Mouse (Mus musculus): ENCODE data around the gene D630003M21Rik. TPM values are rescaled to one million over a fixed set of nuclear protein-coding genes. Genes with fewer than 3 reads are reported as not detected.

The D630003M21Rik gene
- polyA plus RNA-seq, 1 experiment from 2014 or later: 2.4 TPM

- Histone ChIP-seq H3K4me2 (replicated peaks) (no peak overlapping the region), H3K27me3 (peaks cover 15% of the 10 kb centered on the region), H3K4me1 (replicated peaks) (peaks cover 20% of the 10 kb centered on the region), H3K9me3 (no peaks in the 10 kb centered on the region), H3K9ac (replicated peaks) (no peak overlapping the region), H3K36me3 (no peaks in the 10 kb centered on the region), H3K27ac (no peak overlapping the region), H3K4me3 (replicated peaks) (no peak overlapping the region)
- 46% methylated on average over 8 of the region's 8 CpGs for WGBS
- no peak for ATAC-seq
Measured at GRCm38 (mm10) chr2:158144263-158144662, 84.8 kb downstream of the D630003M21Rik start.

- H3K4me1 ChIP-seq (replicated peaks): peaks cover 21% of the 10 kb centered on the region
- H3K36me3 ChIP-seq: no peaks in the 10 kb centered on the region
- H3K9me3 ChIP-seq: no peaks in the 10 kb centered on the region
- no peak overlapping the region for H3K4me3 ChIP-seq (replicated peaks)
- no peak for ATAC-seq
- peaks cover 15% of the 10 kb centered on the region for H3K27me3 ChIP-seq
- WGBS: 57% methylated on average over 3 of the region's 3 CpGs
- no peak overlapping the region for H3K4me2 ChIP-seq (replicated peaks)
- no peak overlapping the region for H3K9ac ChIP-seq (replicated peaks)
- no peak overlapping the region for H3K27ac ChIP-seq
Measured at GRCm38 (mm10) chr2:158143816-158144215, 85.2 kb downstream of the D630003M21Rik start.

GRCm38 (mm10) chr2:158142981-158143380 lies 86.0 kb downstream of the D630003M21Rik start:
- Histone ChIP-seq H3K27me3 (peaks cover 15% of the 10 kb centered on the region), H3K9ac (replicated peaks) (no peak overlapping the region), H3K4me2 (replicated peaks) (no peak overlapping the region), H3K4me3 (replicated peaks) (no peak overlapping the region), H3K27ac (no peak overlapping the region), H3K9me3 (no peaks in the 10 kb centered on the region), H3K4me1 (replicated peaks) (peaks cover 21% of the 10 kb centered on the region), H3K36me3 (no peaks in the 10 kb centered on the region)
- WGBS: 81% methylated on average over 18 of the region's 18 CpGs
- ATAC-seq: no peak

- Histone ChIP-seq H3K27me3 (peaks cover 15% of the 10 kb centered on the region), H3K9ac (replicated peaks) (no peak overlapping the region), H3K4me1 (replicated peaks) (peaks cover 21% of the 10 kb centered on the region), H3K27ac (no peak overlapping the region), H3K36me3 (no peaks in the 10 kb centered on the region), H3K4me3 (replicated peaks) (no peak overlapping the region), H3K9me3 (no peaks in the 10 kb centered on the region), H3K4me2 (replicated peaks) (no peak overlapping the region)
- ATAC-seq: no peak
- WGBS: 88% methylated on average over 7 of the region's 7 CpGs
Measured at GRCm38 (mm10) chr2:158141690-158142440, 87.2 kb downstream of the D630003M21Rik start.

GRCm38 (mm10) chr2:158141271-158141670 lies 87.8 kb downstream of the D630003M21Rik start:
- no peak overlapping the region for H3K4me3 ChIP-seq (replicated peaks)
- WGBS: 78% methylated on average over 7 of the region's 7 CpGs
- H3K9ac ChIP-seq (replicated peaks): no peak overlapping the region
- no peak for ATAC-seq
- H3K36me3 ChIP-seq: no peaks in the 10 kb centered on the region
- peaks cover 14% of the 10 kb centered on the region for H3K27me3 ChIP-seq
- no peak overlapping the region for H3K4me2 ChIP-seq (replicated peaks)
- peaks cover 20% of the 10 kb centered on the region for H3K4me1 ChIP-seq (replicated peaks)
- no peaks in the 10 kb centered on the region for H3K9me3 ChIP-seq
- H3K27ac ChIP-seq: no peak overlapping the region

- H3K4me2 ChIP-seq (replicated peaks): no peak overlapping the region
- WGBS: 87% methylated on average over 5 of the region's 5 CpGs
- H3K9ac ChIP-seq (replicated peaks): no peak overlapping the region
- H3K36me3 ChIP-seq: no peaks in the 10 kb centered on the region
- no peak for ATAC-seq
- peaks cover 17% of the 10 kb centered on the region; the same call in 1 of the 2 replicates for H3K4me1 ChIP-seq (replicated peaks)
- no peak overlapping the region for H3K4me3 ChIP-seq (replicated peaks)
- H3K27ac ChIP-seq: no peak overlapping the region
- no peaks in the 10 kb centered on the region for H3K9me3 ChIP-seq
- H3K27me3 ChIP-seq: peaks cover 8% of the 10 kb centered on the region
Measured at GRCm38 (mm10) chr2:158140664-158141063, 88.4 kb downstream of the D630003M21Rik start.

- Histone ChIP-seq H3K27ac (no peak overlapping the region), H3K9me3 (no peaks in the 10 kb centered on the region), H3K36me3 (no peaks in the 10 kb centered on the region), H3K27me3 (no peaks in the 10 kb centered on the region), H3K9ac (replicated peaks) (no peak overlapping the region; the same call in 1 of the 2 replicates), H3K4me3 (replicated peaks) (no peak overlapping the region), H3K4me2 (replicated peaks) (no peak overlapping the region), H3K4me1 (replicated peaks) (peaks cover 17% of the 10 kb centered on the region; the same call in 1 of the 2 replicates)
- ATAC-seq: peak; percentile 73
- whole genome bisulfite sequencing: 43% methylated on average over 7 of the region's 7 CpGs
Measured at GRCm38 (mm10) chr2:158139628-158140027, 89.4 kb downstream of the D630003M21Rik start.

GRCm38 (mm10) chr2:158138778-158139177 lies 90.2 kb downstream of the D630003M21Rik start:
- no peak overlapping the region for H3K4me3 ChIP-seq (replicated peaks)
- no peaks in the 10 kb centered on the region for H3K36me3 ChIP-seq
- no peak for ATAC-seq
- no peaks in the 10 kb centered on the region for H3K27me3 ChIP-seq
- H3K4me1 ChIP-seq (replicated peaks): peaks cover 12% of the 10 kb centered on the region; the same call in 1 of the 2 replicates
- H3K27ac ChIP-seq: no peak overlapping the region
- WGBS: 90% methylated on average over 9 of the region's 9 CpGs
- H3K9ac ChIP-seq (replicated peaks): no peak overlapping the region
- no peaks in the 10 kb centered on the region for H3K9me3 ChIP-seq
- H3K4me2 ChIP-seq (replicated peaks): no peak overlapping the region

- Histone ChIP-seq H3K9ac (replicated peaks) (no peak overlapping the region), H3K36me3 (no peaks in the 10 kb centered on the region), H3K4me3 (replicated peaks) (no peak overlapping the region), H3K27me3 (no peaks in the 10 kb centered on the region), H3K27ac (no peak overlapping the region), H3K4me2 (replicated peaks) (no peak overlapping the region), H3K4me1 (replicated peaks) (peaks cover 8% of the 10 kb centered on the region; the same call in 1 of the 2 replicates), H3K9me3 (no peaks in the 10 kb centered on the region)
- WGBS: 93% methylated on average over 12 of the region's 12 CpGs
- ATAC-seq: no peak
Measured at GRCm38 (mm10) chr2:158137771-158138170, 91.3 kb downstream of the D630003M21Rik start.

GRCm38 (mm10) chr2:158136205-158136604 lies 92.8 kb downstream of the D630003M21Rik start:
- H3K4me3 ChIP-seq (replicated peaks): no peak overlapping the region
- peaks cover 8% of the 10 kb centered on the region; the same call in 1 of the 2 replicates for H3K4me1 ChIP-seq (replicated peaks)
- no peak overlapping the region for H3K9ac ChIP-seq (replicated peaks)
- H3K27me3 ChIP-seq: no peaks in the 10 kb centered on the region
- no peak for ATAC-seq
- no peaks in the 10 kb centered on the region for H3K36me3 ChIP-seq
- WGBS: 63% methylated on average over 7 of the region's 7 CpGs
- H3K27ac ChIP-seq: no peak overlapping the region
- no peaks in the 10 kb centered on the region for H3K9me3 ChIP-seq
- no peak overlapping the region for H3K4me2 ChIP-seq (replicated peaks)

GRCm38 (mm10) chr2:158133050-158133449 lies 96.0 kb downstream of the D630003M21Rik start:
- Histone ChIP-seq H3K36me3 (no peaks in the 10 kb centered on the region), H3K9ac (replicated peaks) (no peak overlapping the region), H3K4me3 (replicated peaks) (no peak overlapping the region), H3K27me3 (no peaks in the 10 kb centered on the region), H3K4me2 (replicated peaks) (no peak overlapping the region), H3K4me1 (replicated peaks) (peaks cover 20% of the 10 kb centered on the region), H3K27ac (no peak overlapping the region), H3K9me3 (no peaks in the 10 kb centered on the region)
- no peak for ATAC-seq
- 79% methylated on average over 6 of the region's 6 CpGs for WGBS

All from midbrain, embryonic 13.5 days (tissue).